Comparison of ENCODE assay signal across 13 mouse cellular contexts in the genomic region with DNA sequence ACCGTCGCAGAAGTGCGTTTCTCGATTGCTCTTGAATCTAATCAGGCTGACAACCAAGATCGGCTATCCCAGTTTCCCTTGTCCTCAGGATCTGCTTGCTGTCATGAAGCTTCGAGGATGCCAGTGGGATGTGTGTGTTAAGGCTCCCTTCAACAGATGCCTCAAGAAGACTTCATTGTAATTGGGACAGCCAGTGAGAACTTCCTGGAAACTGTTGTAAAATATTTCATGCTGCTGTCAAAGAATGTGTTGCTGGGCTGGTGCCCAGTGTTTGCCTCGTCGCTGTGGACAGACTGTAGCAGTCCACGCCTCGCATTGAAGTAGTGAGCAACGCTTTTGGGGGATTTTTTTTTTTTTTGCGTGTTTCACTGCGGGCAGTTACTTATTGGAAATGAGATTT.
DNase-seq lines count a peak whose midpoint lies in the region; ATAC-seq lines count a peak whose summit lies in the region.
"Had no signal": no experiment of that assay in that cellular context is flagged by ENCODE, and none has a peak within 500 bp of the region (broad histone marks: within the 10 kb centered on the region; RNA-seq: fewer than 3 reads in every experiment).

No protein-coding gene starts in this region.

- H3K4me2 ChIP-seq in heart, embryonic 12.5 days = no peak overlapping the region
- H3K4me2 ChIP-seq in neural tube, embryonic 15.5 days = no peak overlapping the region
- H3K4me2 ChIP-seq in hindbrain, embryonic 12.5 days (replicated peaks) = no peak overlapping the region
- H3K4me2 ChIP-seq: heart, embryonic 13.5 days; limb, embryonic 12.5 days; midbrain, embryonic 13.5 days had no signal

- peak; percentile 59 to 73 for DNase-seq in heart, postnatal 10 days
- peak; percentile 7 for DNase-seq in NIH3T3 (ENCODE audit: low read depth)
- peak; percentile 3 to 14 for DNase-seq in frontal cortex, postnatal 25 days (ENCODE audit: low spot score in 2 of 2)
- DNase-seq in left cerebral cortex, postnatal 36 days (ENCODE audit: low spot score in 2 of 2) = peak; percentile 27 to 44
- DNase-seq in spleen, postnatal 14 days (ENCODE audit: low spot score in 2 of 2) = no peak
- DNase-seq: embryo, embryonic 11 days; thymus, adult 2 months had no signal

- no peaks in the 10 kb centered on the region for H3K36me3 ChIP-seq in heart, embryonic 12.5 days
- H3K36me3 ChIP-seq in neural tube, embryonic 15.5 days = no peaks in the 10 kb centered on the region
- H3K36me3 ChIP-seq in hindbrain, embryonic 12.5 days = no peaks in the 10 kb centered on the region
- H3K36me3 ChIP-seq: heart, embryonic 13.5 days; limb, embryonic 12.5 days; midbrain, embryonic 13.5 days had no signal

- H3K9ac ChIP-seq in heart, embryonic 12.5 days = no peak overlapping the region
- no peak overlapping the region for H3K9ac ChIP-seq in neural tube, embryonic 15.5 days (replicated peaks)
- H3K9ac ChIP-seq in hindbrain, embryonic 12.5 days = no peak overlapping the region
- H3K9ac ChIP-seq: heart, embryonic 13.5 days; limb, embryonic 12.5 days; midbrain, embryonic 13.5 days had no signal

- intact Hi-C loops in heart, postnatal 10 days (cut with DNase I) = no loop called here
- intact Hi-C loops in left cerebral cortex, postnatal 36 days (cut with DNase I) = no loop called here

- peaks cover 8% of the 10 kb centered on the region; the same call in 1 of the 2 replicates for H3K9me3 ChIP-seq in heart, embryonic 12.5 days (replicated peaks)
- H3K9me3 ChIP-seq in neural tube, embryonic 15.5 days (replicated peaks) = no peaks in the 10 kb centered on the region
- H3K9me3 ChIP-seq in hindbrain, embryonic 12.5 days (replicated peaks) = no peaks in the 10 kb centered on the region

- H3K4me1 ChIP-seq in heart, embryonic 12.5 days (replicated peaks) = peaks cover 6% of the 10 kb centered on the region
- H3K4me1 ChIP-seq in neural tube, embryonic 15.5 days = no peaks in the 10 kb centered on the region
- H3K4me1 ChIP-seq in hindbrain, embryonic 12.5 days = peaks cover 7% of the 10 kb centered on the region; the same call in 1 of the 2 replicates

- peaks cover 9% of the 10 kb centered on the region; the same call in 1 of the 2 replicates for H3K27me3 ChIP-seq in heart, embryonic 12.5 days (replicated peaks)
- H3K27me3 ChIP-seq in neural tube, embryonic 15.5 days (replicated peaks) = no peaks in the 10 kb centered on the region
- H3K27me3 ChIP-seq in hindbrain, embryonic 12.5 days = peaks cover 5% of the 10 kb centered on the region; the same call in 1 of the 2 replicates
- H3K27me3 ChIP-seq: midbrain, embryonic 13.5 days had no signal

- no peak overlapping the region for H3K4me3 ChIP-seq in heart, embryonic 12.5 days
- H3K4me3 ChIP-seq in neural tube, embryonic 15.5 days (replicated peaks) = no peak overlapping the region
- H3K4me3 ChIP-seq in hindbrain, embryonic 12.5 days = no peak overlapping the region
- H3K4me3 ChIP-seq: heart, embryonic 13.5 days; limb, embryonic 12.5 days; midbrain, embryonic 13.5 days had no signal

- 64% methylated on average over 13 of the region's 13 CpGs for WGBS in heart, embryonic 12.5 days
- WGBS in neural tube, embryonic 15.5 days = 77% methylated on average over 13 of the region's 13 CpGs
- 85% methylated on average over 13 of the region's 13 CpGs for WGBS in hindbrain, embryonic 12.5 days

- no peak for ATAC-seq in heart, embryonic 12.5 days (ENCODE audit: insufficient number of reproducible peaks, low FRiP score)
- no peak for ATAC-seq in neural tube, embryonic 15.5 days (ENCODE audit: low FRiP score)
- ATAC-seq in hindbrain, embryonic 12.5 days (ENCODE audit: low FRiP score) = no peak
- ATAC-seq: midbrain, embryonic 13.5 days had no signal

- no peak overlapping the region for H3K27ac ChIP-seq in heart, embryonic 12.5 days (ENCODE audit: poor library complexity, severe bottlenecking)
- no peak overlapping the region for H3K27ac ChIP-seq in neural tube, embryonic 15.5 days (replicated peaks)
- H3K27ac ChIP-seq in hindbrain, embryonic 12.5 days = no peak overlapping the region
- H3K27ac ChIP-seq: heart, embryonic 13.5 days; limb, embryonic 12.5 days; midbrain, embryonic 13.5 days had no signal

Comparison
In these comparisons a context has a peak if more than half of its experiments do, and no peak if none do; other contexts are left out.
1. DNase-seq: peak in heart, postnatal 10 days (2 of 2), NIH3T3 (single experiment), frontal cortex, postnatal 25 days (2 of 2) and left cerebral cortex, postnatal 36 days (2 of 2); none in spleen, postnatal 14 days (0 of 2).